Mouse (Mus musculus): ENCODE measurements around the gene Gjb5.

- no peak for TF ChIP-seq POLR2A (IDR thresholded peaks at IDR 0.05; ENCODE audit: low read depth, low read length)
- TF ChIP-seq CTCF (IDR thresholded peaks at IDR 0.05; ENCODE audit: extremely low read depth, insufficient read length, insufficient replicate concordance, low read depth, low read length) = no peak
Measured at GRCm38 (mm10) chr4:127364431-127364830, 6.5 kb upstream of the Gjb5 start.

Measured in small intestine, adult 2 months (tissue).